Mouse (Mus musculus) forebrain, embryonic 14.5 days (tissue): ENCODE data around the gene Adamts20. TPM values are rescaled to one million over a fixed set of nuclear protein-coding genes. Genes with fewer than 3 reads are reported as not detected.

Source experiments
- ATAC-seq: fragments of 200-750 bp; cut with Nextera tagmentation; 2 replicates; pipeline ENCODE4 v1.8.0; 2017; ENCODE audit warnings: mild to moderate bottlenecking, moderate library complexity
- DNase-seq: peaks from one replicate; pipeline ENCODE4 v3.0.0-alpha.2; 2015; ENCODE audit warnings: low spot score
- H3K27ac ChIP-seq: fragments of 300-500 bp; sonication (generic); 2 replicates; pipeline ENCODE4 v1.5.1; 2014; ENCODE audit warnings: low read depth, mild to moderate bottlenecking, control low read depth, low read length, moderate library complexity
- H3K27me3 ChIP-seq: fragments of 300-500 bp; sonication (generic); replicated peaks from 2 replicates; pipeline ENCODE4 v1.6.1; 2014; ENCODE audit warnings: low read length, control low read depth, mixed read lengths; ENCODE audit not compliant: control insufficient read depth, insufficient read depth
- H3K36me3 ChIP-seq: fragments of 300-500 bp; sonication (generic); 2 replicates; pipeline ENCODE4 v1.6.1; 2014; ENCODE audit warnings: low read length, control low read depth; ENCODE audit not compliant: control insufficient read depth, insufficient read depth
- H3K4me1 ChIP-seq: fragments of 300-500 bp; sonication (generic); 2 replicates; pipeline ENCODE4 v1.6.1; 2014; ENCODE audit warnings: antibody characterized with exemption, low read length, control low read depth; ENCODE audit not compliant: control insufficient read depth, insufficient read depth
- H3K4me2 ChIP-seq: fragments of 300-500 bp; sonication (generic); 2 replicates; pipeline ENCODE4 v1.6.1; 2014; ENCODE audit warnings: mild to moderate bottlenecking, control low read depth, low read length
- H3K4me3 ChIP-seq: fragments of 300-500 bp; sonication (generic); 2 replicates; pipeline ENCODE4 v1.5.1; 2014; ENCODE audit warnings: low read depth, low read length, control low read depth
- H3K9ac ChIP-seq: fragments of 300-500 bp; sonication (generic); 2 replicates; pipeline ENCODE4 v1.6.1; 2014; ENCODE audit warnings: mild to moderate bottlenecking, low read length, control low read depth, moderate library complexity
- H3K9me3 ChIP-seq: fragments of 300-500 bp; sonication (generic); replicated peaks from 2 replicates; pipeline ENCODE4 v1.6.1; 2016; ENCODE audit warnings: low read length, control low read depth, mixed read lengths; ENCODE audit not compliant: control insufficient read depth
- WGBS: fragments of 180-500 bp; shearing (Covaris S2); extraction: QIAGEN DNeasy Blood & Tissue Kit; methylation state at CpG from one replicate; pipeline ENCODE4 v1.1.7; 2014; 5-methylcytosine and 5-hydroxymethylcytosine counted together
- polyA plus RNA-seq: library from polyadenylated mRNA; unstranded; fragments of >200 nt; fragmentation: Nextera tagmentation; extraction: Ambion mirVana; gene quantifications from 2 replicates; pipeline ENCODE4 v1.2.1, GENCODE M21; 2014

Gene Adamts20
- polyA plus RNA-seq, 1 experiment from 2014 or later = 2.5 TPM

- ATAC-seq = no peak
- no peaks in the 10 kb centered on the region for H3K4me1 ChIP-seq
- WGBS = 36% methylated on average over 9 of the region's 9 CpGs
- H3K4me3 ChIP-seq = no peak overlapping the region
- H3K9me3 ChIP-seq = no peaks in the 10 kb centered on the region
- no peaks in the 10 kb centered on the region for H3K36me3 ChIP-seq
- no peaks in the 10 kb centered on the region for H3K27me3 ChIP-seq
- H3K4me2 ChIP-seq = peak overlapping the region; percentile 16; the same call in 1 of the 2 replicates
- DNase-seq = no peak
- no peak overlapping the region for H3K27ac ChIP-seq
- H3K9ac ChIP-seq = no peak overlapping the region
Observed at GRCm38 (mm10) chr15:94461166-94461565, 4.1 kb downstream of the Adamts20 start.

- WGBS = 81% methylated on average over 18 of the region's 18 CpGs
Observed at GRCm38 (mm10) chr15:94457636-94458390, 7.4 kb downstream of the Adamts20 start.

GRCm38 (mm10) chr15:94452848-94453247 is 12.4 kb downstream of the Adamts20 start:
- Histone ChIP-seq H3K36me3 (no peaks in the 10 kb centered on the region), H3K9me3 (no peaks in the 10 kb centered on the region), H3K4me1 (no peaks in the 10 kb centered on the region), H3K4me3 (no peak overlapping the region), H3K27ac (no peak overlapping the region), H3K27me3 (no peaks in the 10 kb centered on the region), H3K9ac (no peak overlapping the region), H3K4me2 (no peak overlapping the region)
- WGBS = 96% methylated on average over 5 of the region's 5 CpGs
- DNase-seq = no peak
- no peak for ATAC-seq

More at GRCm38 (mm10) chr15:94457636-94458390, 7.4 kb downstream of the Adamts20 start:
- Histone ChIP-seq H3K9me3 (no peaks in the 10 kb centered on the region), H3K4me2 (no peak overlapping the region), H3K36me3 (no peaks in the 10 kb centered on the region), H3K27ac (no peak overlapping the region), H3K4me1 (no peaks in the 10 kb centered on the region), H3K4me3 (no peak overlapping the region), H3K27me3 (no peaks in the 10 kb centered on the region), H3K9ac (no peak overlapping the region)
- no peak for ATAC-seq
- DNase-seq = no peak

GRCm38 (mm10) chr15:94451600-94451999 is 13.6 kb downstream of the Adamts20 start:
- no peaks in the 10 kb centered on the region for H3K4me1 ChIP-seq
- WGBS = 71% methylated on average over 8 of the region's 8 CpGs
- DNase-seq (peak; percentile 33), ATAC-seq (no peak)
- H3K4me3 ChIP-seq = no peak overlapping the region
- no peak overlapping the region for H3K4me2 ChIP-seq
- no peaks in the 10 kb centered on the region for H3K9me3 ChIP-seq
- no peak overlapping the region for H3K27ac ChIP-seq
- no peak overlapping the region for H3K9ac ChIP-seq
- no peaks in the 10 kb centered on the region for H3K36me3 ChIP-seq
- no peaks in the 10 kb centered on the region for H3K27me3 ChIP-seq

GRCm38 (mm10) chr15:94444437-94445136 is 20.6 kb downstream of the Adamts20 start:
- H3K9ac ChIP-seq = no peak overlapping the region
- no peak for ATAC-seq
- no peaks in the 10 kb centered on the region for H3K27me3 ChIP-seq
- H3K27ac ChIP-seq = no peak overlapping the region
- no peak for DNase-seq
- H3K36me3 ChIP-seq = no peaks in the 10 kb centered on the region
- no peaks in the 10 kb centered on the region for H3K9me3 ChIP-seq
- WGBS = 70% methylated on average over 8 of the region's 8 CpGs
- H3K4me3 ChIP-seq = no peak overlapping the region
- H3K4me2 ChIP-seq = no peak overlapping the region
- H3K4me1 ChIP-seq = peaks cover 9% of the 10 kb centered on the region; the same call in 1 of the 2 replicates

- ATAC-seq (no peak), DNase-seq (no peak)
- Histone ChIP-seq H3K36me3 (no peaks in the 10 kb centered on the region), H3K9me3 (no peaks in the 10 kb centered on the region), H3K4me1 (peaks cover 9% of the 10 kb centered on the region; the same call in 1 of the 2 replicates), H3K27me3 (no peaks in the 10 kb centered on the region), H3K27ac (peak overlapping the region; percentile 2; the same call in 1 of the 2 replicates), H3K9ac (no peak overlapping the region), H3K4me3 (no peak overlapping the region), H3K4me2 (no peak overlapping the region)
- WGBS = 79% methylated on average over 11 of the region's 11 CpGs
Observed at GRCm38 (mm10) chr15:94444043-94444436, 21.2 kb downstream of the Adamts20 start.

GRCm38 (mm10) chr15:94443025-94443424 is 22.2 kb downstream of the Adamts20 start:
- ATAC-seq (peak; percentile 61), DNase-seq (no peak)
- peaks cover 9% of the 10 kb centered on the region; the same call in 1 of the 2 replicates for H3K4me1 ChIP-seq
- H3K9me3 ChIP-seq = no peaks in the 10 kb centered on the region
- no peaks in the 10 kb centered on the region for H3K27me3 ChIP-seq
- H3K4me3 ChIP-seq = no peak overlapping the region
- 19% methylated on average over 2 of the region's 2 CpGs for WGBS
- no peaks in the 10 kb centered on the region for H3K36me3 ChIP-seq
- no peak overlapping the region for H3K9ac ChIP-seq
- no peak overlapping the region for H3K27ac ChIP-seq
- no peak overlapping the region for H3K4me2 ChIP-seq

- 65% methylated on average over 5 of the region's 5 CpGs for WGBS
- H3K4me2 ChIP-seq = no peak overlapping the region
- ATAC-seq (no peak), DNase-seq (no peak)
- H3K4me3 ChIP-seq = no peak overlapping the region
- H3K9ac ChIP-seq = no peak overlapping the region
- H3K4me1 ChIP-seq = no peaks in the 10 kb centered on the region
- H3K27ac ChIP-seq = no peak overlapping the region
- H3K36me3 ChIP-seq = no peaks in the 10 kb centered on the region
- no peaks in the 10 kb centered on the region for H3K27me3 ChIP-seq
- no peaks in the 10 kb centered on the region for H3K9me3 ChIP-seq
Observed at GRCm38 (mm10) chr15:94435532-94435931, 29.7 kb downstream of the Adamts20 start.
